Mouse (Mus musculus) kidney, postnatal 0 days (tissue): ENCODE measurements at regions not wholly inside any gene's neighbourhood (a gene's known extent, or its start where the extent isn't known, plus 50 kb on each side); places are given as distances from the start of the nearest gene placed in this dataset.

Source experiments
- ATAC-seq: fragments of 200-750 bp; cut with Nextera tagmentation; replicated peaks from 2 replicates; pipeline ENCODE4 v1.8.0; 2017; ENCODE audit warnings: low read depth, moderate number of reproducible peaks, moderate TSS enrichment, moderate library complexity; ENCODE audit not compliant: low FRiP score
- DNase-seq: peaks from one replicate; pipeline ENCODE4 v3.0.0-alpha.2; 2016; ENCODE audit warnings: low spot score
- H3K27ac ChIP-seq: fragments of 300-500 bp; sonication (generic); 2 replicates; pipeline ENCODE4 v1.5.1; 2014; ENCODE audit warnings: mild to moderate bottlenecking
- H3K27me3 ChIP-seq: fragments of 300-500 bp; sonication (generic); 2 replicates; pipeline ENCODE4 v1.6.1; 2014; ENCODE audit warnings: low read length, mixed read lengths; ENCODE audit not compliant: insufficient read depth
- H3K36me3 ChIP-seq: fragments of 300-500 bp; sonication (generic); 2 replicates; pipeline ENCODE4 v1.6.1; 2014; ENCODE audit warnings: low read length, mixed read lengths; ENCODE audit not compliant: insufficient read depth
- H3K4me1 ChIP-seq: fragments of 300-500 bp; sonication (generic); replicated peaks from 2 replicates; pipeline ENCODE4 v1.6.1; 2014; ENCODE audit warnings: antibody characterized with exemption, low read length, mixed read lengths; ENCODE audit not compliant: insufficient read depth
- H3K4me2 ChIP-seq: fragments of 300-500 bp; sonication (generic); 2 replicates; pipeline ENCODE4 v1.6.1; 2014; ENCODE audit warnings: mild to moderate bottlenecking, low read length, moderate library complexity, mixed read lengths
- H3K4me3 ChIP-seq: fragments of 300-500 bp; sonication (generic); replicated peaks from 2 replicates; pipeline ENCODE4 v1.5.1; 2014; ENCODE audit warnings: low read depth, low read length
- H3K9ac ChIP-seq: fragments of 300-500 bp; sonication (generic); 2 replicates; pipeline ENCODE4 v1.6.1; 2014; ENCODE audit warnings: low read depth, low read length
- H3K9me3 ChIP-seq: fragments of 300-500 bp; sonication (generic); replicated peaks from 2 replicates; pipeline ENCODE4 v1.6.1; 2016; ENCODE audit warnings: low read length, inconsistent platforms, mixed read lengths
- CTCF ChIP-seq: IDR thresholded peaks from 2 replicates; pipeline ENCODE4 v1.5.1; 2016; ENCODE audit warnings: antibody characterized with exemption, low read depth, mild to moderate bottlenecking, moderate library complexity
- WGBS: fragments of 180-500 bp; shearing (Covaris S2); extraction: QIAGEN DNeasy Blood & Tissue Kit; methylation state at CpG from one replicate; pipeline ENCODE4 v1.1.7; 2014; 5-methylcytosine and 5-hydroxymethylcytosine counted together

DNA sequence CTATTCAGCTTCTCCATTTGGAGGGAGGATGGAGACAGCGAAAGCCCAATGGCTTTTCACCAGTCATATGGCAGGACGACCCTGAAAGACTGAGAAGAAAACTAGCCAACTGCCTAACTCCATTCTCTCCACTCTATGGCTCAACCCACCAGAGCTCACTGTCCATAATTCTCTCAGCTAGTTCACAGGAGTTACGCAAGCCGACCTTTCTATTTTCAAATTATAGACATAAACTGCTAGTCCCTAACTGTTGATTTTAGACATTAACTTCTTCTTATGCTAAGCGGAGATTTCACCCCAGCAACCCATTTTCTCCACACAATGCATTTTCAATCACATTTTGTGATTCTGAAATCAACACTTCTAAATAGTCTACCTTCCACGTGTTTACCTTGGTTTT is 281.8 kb upstream of the Tank start:
- Histone ChIP-seq H3K27me3 (no peaks in the 10 kb centered on the region), H3K9me3 (no peaks in the 10 kb centered on the region), H3K9ac (no peak overlapping the region), H3K36me3 (no peaks in the 10 kb centered on the region), H3K4me2 (no peak overlapping the region), H3K4me3 (no peak overlapping the region), H3K27ac (no peak overlapping the region), H3K4me1 (no peaks in the 10 kb centered on the region)
- DNase-seq = no peak
- no peak for TF ChIP-seq CTCF
- no peak for ATAC-seq
- 76% methylated on average over 6 of the region's 6 CpGs for WGBS

DNA sequence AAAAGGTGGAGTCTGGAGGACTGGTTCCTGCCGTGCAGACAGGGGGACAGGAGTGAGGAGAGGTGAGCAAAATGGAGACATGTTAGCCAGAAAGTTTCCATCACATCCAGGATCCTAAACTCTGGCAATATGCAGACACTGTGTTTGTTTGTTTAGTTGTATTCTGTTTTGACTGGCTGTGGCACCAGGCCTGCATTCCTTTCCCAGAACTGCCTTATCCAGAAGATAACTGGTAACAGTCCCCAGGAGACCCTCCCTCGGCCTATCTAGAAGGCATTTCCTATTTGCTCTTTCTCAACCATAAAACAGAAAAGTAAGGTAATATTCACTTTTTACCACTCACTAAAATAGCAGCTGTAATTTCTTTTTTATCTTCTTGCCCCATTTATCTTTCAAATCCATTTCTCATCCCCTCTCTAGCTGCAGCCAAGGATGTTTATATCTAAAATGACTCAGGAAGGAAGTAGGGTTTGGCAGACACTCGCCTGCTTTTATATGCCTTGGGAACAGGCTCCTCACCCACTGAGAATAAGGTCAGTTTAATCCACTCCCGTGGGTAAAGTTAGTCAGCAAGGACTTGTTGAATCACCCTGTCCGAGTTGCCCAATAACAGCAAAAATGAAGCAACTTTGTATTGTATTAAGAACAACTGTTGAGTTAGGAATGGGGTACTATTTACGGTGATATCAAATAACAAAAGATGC is 283.0 kb upstream of the Tank start:
- DNase-seq = peak; percentile 46
- H3K4me1 ChIP-seq = no peaks in the 10 kb centered on the region
- no peak overlapping the region for H3K4me2 ChIP-seq
- TF ChIP-seq CTCF = no peak
- 0 out of 2 replicates have a peak overlapping the region, but pooled peaks have one; percentile 15 for H3K27ac ChIP-seq
- no peaks in the 10 kb centered on the region for H3K36me3 ChIP-seq
- ATAC-seq = no peak
- no peak overlapping the region for H3K9ac ChIP-seq
- H3K9me3 ChIP-seq = no peaks in the 10 kb centered on the region
- H3K4me3 ChIP-seq = no peak overlapping the region
- H3K27me3 ChIP-seq = no peaks in the 10 kb centered on the region
- 43% methylated on average over 6 of the region's 6 CpGs for WGBS

DNA sequence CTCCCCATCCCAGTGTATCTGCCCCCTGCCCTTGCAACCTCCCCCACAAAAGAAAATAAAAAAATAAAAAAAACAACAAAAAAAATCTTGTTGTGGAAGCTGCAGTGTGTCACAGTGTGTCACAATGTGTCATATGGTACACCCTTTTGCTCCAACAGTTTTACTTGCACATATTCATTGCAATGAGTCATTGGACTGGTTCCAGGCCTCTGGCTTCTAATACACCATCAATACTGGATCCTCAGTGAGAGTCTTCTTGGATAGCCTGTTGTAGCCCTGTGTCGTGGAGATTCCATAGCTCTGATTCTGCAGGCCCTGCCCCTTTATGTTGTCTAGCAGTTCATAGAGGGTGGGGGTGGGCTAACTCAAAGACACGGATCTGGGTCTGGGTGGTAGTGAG is 290.1 kb upstream of the Tank start:
- Histone ChIP-seq H3K27ac (no peak overlapping the region), H3K4me1 (peaks cover 7% of the 10 kb centered on the region), H3K36me3 (no peaks in the 10 kb centered on the region), H3K4me3 (no peak overlapping the region), H3K9me3 (no peaks in the 10 kb centered on the region), H3K4me2 (no peak overlapping the region), H3K27me3 (no peaks in the 10 kb centered on the region), H3K9ac (no peak overlapping the region)
- DNase-seq (no peak), ATAC-seq (no peak)
- WGBS = 85% methylated on average over 2 of the region's 2 CpGs
- TF ChIP-seq CTCF = no peak

DNA sequence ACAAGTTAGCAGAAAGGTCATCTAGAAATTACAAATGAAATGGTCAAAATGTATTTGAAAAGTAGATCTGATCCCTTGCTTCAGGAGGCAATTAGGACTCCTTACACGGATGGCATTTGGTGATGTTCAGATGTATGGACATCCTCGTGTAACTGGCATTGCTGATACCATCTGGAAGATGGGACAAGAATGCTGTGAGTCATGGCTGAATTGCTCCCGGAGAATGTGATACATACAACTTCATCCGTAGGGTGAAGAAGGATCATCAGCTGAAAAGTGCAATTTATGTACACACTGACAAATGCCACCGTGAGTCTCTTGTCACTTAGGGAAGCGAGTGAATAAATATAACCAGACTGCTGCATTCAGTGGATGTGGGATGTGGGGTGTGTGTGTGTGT is 293.7 kb upstream of the Tank start:
- H3K27ac ChIP-seq = no peak overlapping the region
- no peak overlapping the region for H3K4me3 ChIP-seq
- H3K4me1 ChIP-seq = peaks cover 7% of the 10 kb centered on the region
- no peaks in the 10 kb centered on the region for H3K36me3 ChIP-seq
- no peak for ATAC-seq
- H3K27me3 ChIP-seq = no peaks in the 10 kb centered on the region
- no peak overlapping the region for H3K4me2 ChIP-seq
- no peak overlapping the region for H3K9ac ChIP-seq
- no peak for TF ChIP-seq CTCF
- H3K9me3 ChIP-seq = no peaks in the 10 kb centered on the region
- 48% methylated on average over 6 of the region's 6 CpGs for WGBS
- no peak for DNase-seq

DNA sequence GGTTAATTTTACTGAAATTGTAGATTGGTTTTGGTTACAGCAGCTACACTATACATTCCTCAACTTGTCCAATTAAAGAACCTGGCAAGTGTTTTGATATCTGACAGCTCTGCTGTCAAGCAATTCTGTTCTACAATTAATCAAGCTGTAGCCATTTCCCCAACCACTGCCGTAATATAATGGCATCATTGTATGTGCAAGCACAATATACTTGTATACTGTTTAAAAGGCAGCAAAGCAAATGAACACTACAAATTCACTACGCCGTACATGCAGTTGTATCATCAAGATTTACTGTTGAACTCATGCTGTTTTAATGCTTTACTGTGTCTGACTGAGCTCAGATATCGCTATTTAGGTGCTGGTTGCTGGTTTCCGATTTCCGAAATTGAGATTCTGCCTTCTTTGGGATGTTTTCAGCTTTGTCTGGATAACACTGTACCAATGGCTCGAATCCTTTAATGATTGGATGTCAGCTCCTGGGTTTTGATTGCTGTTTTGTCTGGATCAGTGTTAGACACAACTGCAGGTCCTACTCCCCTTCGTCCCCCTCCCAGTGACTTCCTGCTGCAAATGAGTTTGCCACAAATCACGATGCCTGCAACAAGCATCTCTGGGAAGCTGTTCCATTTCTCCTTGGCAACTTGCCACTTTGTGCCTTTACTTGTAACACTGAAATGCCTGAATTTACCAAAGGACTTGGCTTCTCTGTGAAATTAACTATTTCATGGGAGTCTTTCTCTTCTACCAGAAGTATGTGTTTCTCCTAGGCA is 294.4 kb upstream of the Tank start:
- Histone ChIP-seq H3K4me3 (no peak overlapping the region), H3K27me3 (no peaks in the 10 kb centered on the region), H3K4me2 (peak overlapping the region; percentile 32; the same call in 1 of the 2 replicates), H3K27ac (no peak overlapping the region), H3K9me3 (no peaks in the 10 kb centered on the region), H3K4me1 (peaks cover 7% of the 10 kb centered on the region), H3K36me3 (no peaks in the 10 kb centered on the region), H3K9ac (no peak overlapping the region)
- ATAC-seq = no peak
- 16% methylated on average over 9 of the region's 9 CpGs for WGBS
- no peak for TF ChIP-seq CTCF
- DNase-seq = peak; percentile 71

DNA sequence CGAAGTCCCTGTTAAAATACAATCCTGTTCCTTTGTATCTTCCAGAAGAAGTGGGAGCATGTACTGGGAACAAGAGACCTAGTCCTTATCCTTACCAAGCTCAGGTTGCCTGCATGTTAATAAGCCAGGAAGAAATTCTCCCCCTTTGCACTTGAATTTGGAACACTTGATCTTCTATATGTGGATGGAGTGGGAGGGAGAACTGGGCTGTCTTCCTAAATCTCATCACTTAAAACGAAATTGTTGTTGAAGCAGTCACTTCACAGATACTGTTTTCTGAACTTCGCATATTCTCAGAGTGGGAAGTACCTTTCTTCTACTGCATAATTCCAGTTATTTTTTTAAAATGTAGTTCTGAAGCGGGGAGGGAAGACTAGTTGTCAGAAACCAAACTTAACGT is 305.7 kb upstream of the Tank start:
- Histone ChIP-seq H3K4me3 (no peak overlapping the region), H3K9ac (no peak overlapping the region), H3K4me2 (no peak overlapping the region), H3K27me3 (no peaks in the 10 kb centered on the region), H3K36me3 (no peaks in the 10 kb centered on the region), H3K4me1 (no peaks in the 10 kb centered on the region; the same call in 1 of the 2 replicates), H3K9me3 (no peaks in the 10 kb centered on the region), H3K27ac (no peak overlapping the region)
- DNase-seq = no peak
- ATAC-seq = no peak
- WGBS = 81% methylated on average over 5 of the region's 5 CpGs
- TF ChIP-seq CTCF = no peak
